Mouse (Mus musculus) hindlimb bud, embryonic 11.5 days (tissue): ENCODE measurements around the gene Cebpb.

Source experiments
- DNase-seq: peaks from one replicate; pipeline ENCODE4 v3.0.0-alpha.2; 2012; ENCODE audit warnings: low read depth, low spot score; ENCODE audit errors: extremely low spot score

The Cebpb gene

GRCm38 (mm10) chr2:167691410-167691809, 2.7 kb downstream of the Cebpb start:
- no peak for DNase-seq

GRCm38 (mm10) chr2:167691871-167692661, 3.4 kb downstream of the Cebpb start:
- DNase-seq = no peak

GRCm38 (mm10) chr2:167692831-167693230, 4.1 kb downstream of the Cebpb start:
- no peak for DNase-seq

- no peak for DNase-seq
Observed at GRCm38 (mm10) chr2:167693540-167693939, 4.8 kb downstream of the Cebpb start.

GRCm38 (mm10) chr2:167694244-167694643, 5.5 kb downstream of the Cebpb start:
- DNase-seq = no peak

GRCm38 (mm10) chr2:167694963-167695362, 6.2 kb downstream of the Cebpb start:
- no peak for DNase-seq

GRCm38 (mm10) chr2:167695491-167695890, 6.8 kb downstream of the Cebpb start:
- DNase-seq = no peak

- no peak for DNase-seq
Observed at GRCm38 (mm10) chr2:167696143-167696542, 7.4 kb downstream of the Cebpb start.

- no peak for DNase-seq
Observed at GRCm38 (mm10) chr2:167697902-167698301, 9.2 kb downstream of the Cebpb start.

- DNase-seq = no peak
Observed at GRCm38 (mm10) chr2:167700018-167700417, 11.3 kb downstream of the Cebpb start.

- no peak for DNase-seq
Observed at GRCm38 (mm10) chr2:167701472-167701871, 12.8 kb downstream of the Cebpb start.

GRCm38 (mm10) chr2:167702126-167702525, 13.4 kb downstream of the Cebpb start:
- DNase-seq = no peak

- DNase-seq = no peak
Observed at GRCm38 (mm10) chr2:167704409-167704808, 15.7 kb downstream of the Cebpb start.

GRCm38 (mm10) chr2:167706183-167706939, 17.6 kb downstream of the Cebpb start:
- DNase-seq = no peak

GRCm38 (mm10) chr2:167708373-167708772, 19.7 kb downstream of the Cebpb start:
- DNase-seq = no peak

GRCm38 (mm10) chr2:167709969-167710368, 21.3 kb downstream of the Cebpb start:
- DNase-seq = no peak

- no peak for DNase-seq
Observed at GRCm38 (mm10) chr2:167710574-167710973, 21.9 kb downstream of the Cebpb start.

GRCm38 (mm10) chr2:167712872-167713821, 24.4 kb downstream of the Cebpb start:
- DNase-seq = no peak

GRCm38 (mm10) chr2:167714298-167714697, 25.6 kb downstream of the Cebpb start:
- no peak for DNase-seq

- DNase-seq = no peak
Observed at GRCm38 (mm10) chr2:167715008-167715407, 26.3 kb downstream of the Cebpb start.

GRCm38 (mm10) chr2:167717208-167717607, 28.5 kb downstream of the Cebpb start:
- DNase-seq = no peak
